Mouse (Mus musculus): ENCODE measurements at regions not wholly inside any gene's neighbourhood (a gene's known extent, or its start where the extent isn't known, plus 50 kb on each side); places are given as distances from the start of the nearest gene placed in this dataset.

DNA sequence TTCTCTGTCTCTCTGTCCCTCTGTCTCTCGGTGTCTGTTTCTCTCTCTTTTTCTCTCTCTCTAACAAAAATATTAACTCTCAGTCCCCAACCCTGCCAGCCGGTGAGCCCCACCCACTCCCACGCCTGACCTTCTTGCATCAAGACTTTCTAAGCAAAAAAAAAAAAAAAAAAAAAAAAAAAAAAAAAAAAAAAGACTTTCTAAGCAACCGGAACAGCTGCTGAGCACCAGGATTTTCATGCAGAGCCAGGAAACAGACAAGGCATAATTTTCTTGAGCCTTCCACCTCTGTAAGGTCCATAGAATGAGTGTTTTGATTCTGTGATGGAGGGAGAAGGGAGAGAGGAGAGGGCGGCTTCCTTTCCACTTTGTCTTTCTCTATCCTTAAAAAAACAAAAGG is 128.0 kb downstream of the Gm5426 start:
- TF ChIP-seq CTCF (IDR thresholded peaks at IDR 0.05; ENCODE audit: low read depth, low read length) (no peak), GATA1 (IDR thresholded peaks at IDR 0.05; ENCODE audit: borderline replicate concordance, low read length) (no peak), GATA2 (IDR thresholded peaks at IDR 0.05; ENCODE audit: borderline replicate concordance, low read depth, low read length) (no peak)
